Mouse (Mus musculus): ENCODE measurements around the gene Adgrb3.
"Not testable (repeated sequence)": the region's sequence is repeated elsewhere in the genome, so short reads cannot be mapped to it uniquely, and the experiment has no call there.

The Adgrb3 gene

GRCm38 (mm10) chr1:25503524-25503923 is 326.0 kb downstream of the Adgrb3 start:
- DNase-seq: no peak

DNA sequence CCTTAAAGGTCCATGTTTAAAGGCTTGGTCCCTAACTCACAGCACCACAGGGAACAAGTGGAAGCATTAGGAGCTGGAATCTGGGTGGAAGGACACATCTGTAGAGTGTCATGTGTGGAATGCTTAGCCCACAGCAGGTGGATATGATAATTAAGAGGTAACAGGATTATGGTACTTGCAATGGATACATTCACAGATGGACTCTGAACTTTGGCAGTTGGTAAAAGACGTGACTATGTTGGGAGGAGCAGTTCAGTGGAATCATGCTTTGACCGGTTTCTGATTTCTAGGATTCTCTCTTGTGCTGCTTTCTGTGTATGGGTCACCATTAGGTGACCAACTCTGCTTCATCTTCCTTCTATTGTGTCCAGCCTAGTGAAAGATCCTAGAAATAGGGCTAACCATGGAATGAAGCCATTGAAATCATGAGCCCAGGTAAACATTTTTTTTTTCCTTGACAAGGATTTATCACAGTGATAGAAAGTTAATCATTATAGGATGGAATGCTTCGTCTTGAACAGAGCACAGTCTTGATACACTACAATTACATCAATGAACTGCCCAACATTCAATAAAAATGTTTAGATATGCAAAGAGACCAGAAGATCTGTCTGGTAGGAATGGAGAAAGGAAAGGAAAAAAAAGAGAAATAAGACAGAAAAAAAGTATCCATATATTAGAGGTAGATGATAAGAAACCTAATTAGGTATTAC is 334.1 kb downstream of the Adgrb3 start:
- no peak for DNase-seq

- DNase-seq: no peak
Measured at GRCm38 (mm10) chr1:25491503-25491902, 338.0 kb downstream of the Adgrb3 start.

DNA sequence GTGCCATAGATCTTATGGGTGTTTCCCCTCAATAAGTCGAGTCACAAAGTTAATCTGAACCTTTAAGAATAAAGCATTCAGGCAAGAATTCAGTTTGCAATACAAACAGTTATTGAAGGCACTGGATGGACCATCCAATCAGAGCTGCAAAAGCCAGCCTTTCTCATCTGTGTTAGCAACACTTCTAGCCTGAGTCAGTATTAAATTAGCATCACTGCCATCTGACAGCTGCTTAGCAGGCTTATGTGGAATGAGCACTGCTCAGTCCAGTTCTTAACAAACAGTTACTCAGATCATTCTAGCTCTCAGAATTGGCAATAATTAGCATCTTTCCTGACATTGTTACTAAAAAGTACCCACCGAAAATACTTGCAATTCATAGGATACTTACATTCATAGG is 339.3 kb downstream of the Adgrb3 start:
- no peak for DNase-seq

DNA sequence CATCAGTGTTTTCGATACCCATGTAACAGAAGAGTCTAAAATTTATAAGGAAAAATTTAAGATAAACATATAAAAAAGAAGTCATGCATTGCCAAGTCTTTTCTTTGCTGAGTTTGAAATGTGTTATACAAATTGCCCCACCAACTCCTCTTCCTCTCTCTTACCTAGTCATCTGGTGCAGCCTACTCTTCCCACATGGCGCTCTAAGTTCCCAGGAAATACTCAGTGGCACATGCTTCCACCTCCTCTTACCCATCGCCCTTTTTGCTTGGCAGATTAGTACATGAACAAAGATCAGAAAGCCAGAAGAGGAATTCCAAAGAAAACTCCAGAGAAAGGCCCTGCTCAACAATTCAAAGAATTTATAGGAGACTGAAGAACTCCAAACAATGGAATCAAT is 353.8 kb downstream of the Adgrb3 start:
- DNase-seq: no peak

DNA sequence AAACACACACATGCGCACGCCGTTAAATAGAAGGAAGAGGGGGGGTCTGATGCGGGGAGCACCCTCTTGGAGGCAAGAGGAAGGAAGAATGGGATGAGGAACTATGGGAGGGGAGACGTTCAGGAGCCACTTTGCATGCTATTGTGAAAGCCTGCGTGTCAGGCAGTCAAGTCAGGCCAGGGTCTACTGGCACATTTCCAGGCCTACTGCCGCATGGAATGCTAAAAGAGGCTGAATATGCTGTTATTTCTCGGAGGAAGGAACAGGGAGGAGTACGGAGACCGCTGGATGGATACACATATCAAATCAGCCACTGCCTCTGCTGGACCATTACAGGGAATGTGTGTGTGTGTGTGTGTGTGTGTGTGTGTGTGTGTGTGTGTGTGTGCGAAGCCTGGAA is 355.0 kb downstream of the Adgrb3 start:
- no peak for DNase-seq

DNA sequence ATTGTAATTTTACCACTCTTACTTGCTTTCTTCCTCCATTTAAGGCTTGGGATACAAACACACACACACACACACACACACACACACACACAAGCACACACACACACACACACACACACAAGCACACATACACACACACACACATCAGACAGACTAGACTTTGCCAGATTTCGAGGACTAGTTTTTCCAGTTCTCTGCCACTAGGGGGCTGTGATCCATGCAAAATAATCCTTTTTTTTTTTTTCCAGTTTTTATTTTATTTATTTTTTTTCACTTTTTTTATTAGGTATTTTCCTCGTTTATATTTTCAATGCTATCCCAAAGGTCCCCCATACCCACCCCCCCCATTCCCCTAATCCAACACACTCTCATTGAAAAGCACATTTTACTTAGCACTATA is 357.9 kb downstream of the Adgrb3 start:
- not testable (repeated sequence) for DNase-seq

GRCm38 (mm10) chr1:25462612-25463011 is 366.9 kb downstream of the Adgrb3 start:
- peak; percentile 11 for DNase-seq

GRCm38 (mm10) chr1:25435506-25435905 is 394.0 kb downstream of the Adgrb3 start:
- DNase-seq: no peak

- DNase-seq: peak; percentile 6
Measured at GRCm38 (mm10) chr1:25430219-25430862, 399.2 kb downstream of the Adgrb3 start.

GRCm38 (mm10) chr1:25420701-25421100 is 408.8 kb downstream of the Adgrb3 start:
- DNase-seq: no peak

- peak; percentile 2 for DNase-seq
Measured at GRCm38 (mm10) chr1:25419378-25419777, 410.1 kb downstream of the Adgrb3 start.

GRCm38 (mm10) chr1:25415084-25415483 is 414.4 kb downstream of the Adgrb3 start:
- DNase-seq: no peak

DNA sequence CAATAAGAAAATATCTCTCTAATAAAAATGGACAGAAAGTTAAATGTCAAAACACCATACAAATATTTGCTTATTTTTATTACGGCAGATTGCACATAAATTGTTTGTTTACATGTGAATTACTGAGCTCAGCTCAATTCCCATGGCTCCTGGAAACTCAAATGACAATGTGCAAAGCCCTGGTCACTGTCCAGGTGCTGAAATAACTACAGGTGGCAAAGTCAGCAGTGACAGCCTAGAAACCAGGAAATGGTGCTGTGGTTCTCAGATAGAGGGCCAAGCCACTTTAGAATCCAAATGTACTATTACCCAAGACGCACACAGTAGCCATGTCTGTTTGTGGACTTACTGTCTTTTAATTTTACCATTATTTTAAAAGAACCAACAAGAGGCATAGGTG is 465.3 kb downstream of the Adgrb3 start:
- peak; percentile 18 for DNase-seq

- DNase-seq: no peak
Measured at GRCm38 (mm10) chr1:25358554-25358953, 471.0 kb downstream of the Adgrb3 start.

DNA sequence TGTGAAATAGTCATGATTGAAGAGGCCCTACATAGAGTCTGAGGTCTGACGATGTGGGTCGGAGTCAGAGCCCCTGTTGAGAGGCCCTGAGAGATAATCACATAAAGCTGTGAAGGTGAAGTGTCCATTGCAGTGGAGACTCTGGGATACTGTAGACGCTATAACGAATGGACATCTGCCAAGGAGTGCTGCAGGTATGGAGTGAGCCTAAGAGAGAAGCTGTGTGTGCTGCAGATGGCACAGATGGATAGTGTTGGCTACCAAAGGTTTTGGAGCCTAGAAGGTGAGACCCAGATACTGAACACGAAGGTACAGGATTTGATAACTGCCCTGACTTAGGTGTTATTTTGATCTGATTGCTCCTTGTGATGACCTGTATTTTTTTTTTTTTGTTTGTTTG is 474.0 kb downstream of the Adgrb3 start:
- no peak for DNase-seq

DNA sequence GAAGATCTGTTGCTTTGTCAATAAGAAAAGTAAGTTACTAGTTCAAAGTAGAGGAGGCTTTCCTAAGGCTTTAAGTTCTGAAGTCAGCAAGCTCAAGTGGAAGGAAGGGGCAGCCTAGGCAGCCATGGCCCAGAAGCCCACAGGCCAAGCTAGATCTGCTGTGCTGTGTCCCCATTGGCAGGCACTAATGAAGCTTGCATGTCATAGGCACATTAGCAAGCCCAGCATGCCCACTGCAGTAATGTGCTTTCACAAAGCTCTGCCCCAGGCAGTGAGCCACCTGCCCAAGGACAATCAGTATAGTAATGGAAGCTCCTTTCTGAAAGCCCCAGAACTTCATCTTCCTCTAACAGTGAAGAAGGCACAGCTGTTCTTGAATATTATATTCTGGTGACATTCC is 484.6 kb downstream of the Adgrb3 start:
- DNase-seq: no peak

- no peak for DNase-seq
Measured at GRCm38 (mm10) chr1:25325406-25325805, 504.1 kb downstream of the Adgrb3 start.

- DNase-seq: no peak
Measured at GRCm38 (mm10) chr1:25317142-25317541, 512.4 kb downstream of the Adgrb3 start.

DNA sequence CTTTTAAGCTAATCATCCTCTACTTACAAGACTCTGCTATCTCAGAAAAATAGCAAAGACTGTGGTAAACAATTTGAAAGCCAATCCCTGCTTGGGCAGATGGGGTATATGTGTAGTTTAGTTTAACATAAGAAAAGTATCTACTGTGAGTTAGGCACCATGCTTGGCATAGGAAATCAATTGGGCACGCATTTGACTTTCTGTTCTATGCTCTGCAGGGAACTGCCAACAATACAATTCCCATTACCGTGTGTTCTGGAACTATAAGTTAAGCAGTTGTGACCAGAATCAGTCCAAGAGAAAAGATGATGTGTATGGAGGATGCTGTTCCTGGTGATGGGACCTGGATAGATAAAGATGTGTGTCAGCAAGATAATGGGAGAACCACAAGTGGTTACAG is 517.2 kb downstream of the Adgrb3 start:
- peak; percentile 21 for DNase-seq

GRCm38 (mm10) chr1:25310066-25310465 is 519.4 kb downstream of the Adgrb3 start:
- DNase-seq: peak; percentile 7

DNA sequence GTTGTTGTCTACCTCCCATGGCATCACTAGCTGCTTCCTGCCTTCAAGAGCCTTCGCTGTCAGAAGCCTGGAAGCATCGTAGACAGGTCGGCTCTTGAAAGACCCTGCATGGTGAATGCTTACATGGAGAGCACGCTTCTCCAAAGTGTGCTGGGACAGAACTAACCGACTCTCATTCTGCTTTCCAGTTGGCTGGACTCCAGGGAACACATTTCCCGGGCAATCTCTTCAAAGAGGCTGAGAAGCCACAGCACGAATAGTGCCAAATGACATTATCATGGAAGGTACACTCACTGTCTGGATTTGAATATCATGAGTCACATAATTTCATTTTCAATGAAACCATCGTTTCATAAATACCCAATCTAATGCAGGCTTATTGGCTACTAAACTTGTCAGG is 548.0 kb downstream of the Adgrb3 start:
- no peak for DNase-seq

- DNase-seq: no peak
Measured at GRCm38 (mm10) chr1:25250562-25250961, 578.9 kb downstream of the Adgrb3 start.

- no peak for DNase-seq
Measured at GRCm38 (mm10) chr1:25242436-25242835, 587.1 kb downstream of the Adgrb3 start.

DNA sequence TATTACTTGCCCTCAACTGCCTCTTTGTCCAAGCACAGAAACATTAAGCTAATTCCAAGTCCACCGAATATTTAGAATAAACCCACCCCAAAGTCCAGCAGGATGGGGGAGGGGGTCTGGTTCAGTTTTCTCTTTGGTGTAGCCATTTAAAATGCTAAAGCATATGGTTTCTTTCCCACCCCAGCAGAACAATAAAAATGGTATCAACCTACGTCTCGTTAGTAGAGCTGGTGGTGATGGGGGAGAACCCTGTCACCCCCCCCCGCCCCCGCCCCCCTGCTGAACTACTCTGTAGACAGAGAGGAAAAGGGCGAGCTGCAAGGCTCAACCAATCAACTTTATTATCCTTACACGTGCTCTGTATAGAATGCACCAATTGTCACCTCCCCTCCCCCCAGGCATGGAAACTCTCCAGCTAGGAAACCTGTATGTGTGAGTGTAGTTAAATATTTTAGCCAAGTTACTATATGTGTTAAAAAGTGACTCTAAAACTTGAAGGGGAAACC is 600.2 kb downstream of the Adgrb3 start:
- peak; percentile 6 for DNase-seq

Data from embryo, embryonic 11 days (tissue).